15 mouse cellular contexts compared by ENCODE assay signal in the genomic region with DNA sequence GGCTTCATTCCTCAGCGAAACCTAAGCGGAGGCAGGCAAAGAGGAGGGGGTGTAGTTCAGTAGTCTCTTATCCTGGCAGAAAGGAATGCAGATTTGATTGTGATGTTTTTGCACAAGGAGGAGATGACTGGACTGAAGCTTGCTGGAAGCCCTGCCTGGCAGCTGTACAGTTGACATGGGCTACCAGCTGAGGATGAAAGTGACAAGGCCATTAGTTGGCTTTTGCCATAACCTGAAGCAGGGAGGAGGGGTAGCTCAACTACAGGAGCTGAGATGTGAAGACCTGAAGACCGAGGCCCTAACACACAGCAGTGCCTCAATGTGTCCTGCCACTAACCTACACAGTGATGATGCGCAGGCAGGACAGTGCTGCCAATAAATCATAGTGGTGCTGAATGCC.
"Had no signal": no experiment of that assay in that cellular context is flagged by ENCODE, and none has a peak within 500 bp of the region (broad histone marks: within the 10 kb centered on the region; RNA-seq: fewer than 3 reads in every experiment).

No protein-coding gene starts in this region.

- H3K27ac ChIP-seq: lung, embryonic 15.5 days; macrophage; midbrain, embryonic 13.5 days; midbrain, embryonic 15.5 days; neural tube, embryonic 12.5 days; stomach, embryonic 15.5 days; stomach, postnatal 0 days had no signal

- H3K27me3 ChIP-seq: lung, embryonic 15.5 days; midbrain, embryonic 13.5 days; midbrain, embryonic 15.5 days; neural tube, embryonic 12.5 days; stomach, embryonic 15.5 days had no signal

- H3K9me3 ChIP-seq: lung, embryonic 15.5 days; midbrain, embryonic 15.5 days; neural tube, embryonic 12.5 days; stomach, embryonic 15.5 days had no signal

- H3K4me3 ChIP-seq: lung, embryonic 15.5 days; midbrain, embryonic 13.5 days; midbrain, embryonic 15.5 days; neural tube, embryonic 12.5 days; stomach, embryonic 15.5 days had no signal

- H3K36me3 ChIP-seq: lung, embryonic 15.5 days; midbrain, embryonic 13.5 days; midbrain, embryonic 15.5 days; neural tube, embryonic 12.5 days; stomach, embryonic 15.5 days had no signal

- DNase-seq: liver, postnatal 0 days; lung, adult 2 months; lung, postnatal 14 days; lung, postnatal 36 days; right cerebral cortex, postnatal 14 days; thymus, adult 2 months; thymus, postnatal 25 days; thymus, postnatal 4 days had no signal

- H3K4me1 ChIP-seq: lung, embryonic 15.5 days; midbrain, embryonic 13.5 days; midbrain, embryonic 15.5 days; neural tube, embryonic 12.5 days; stomach, embryonic 15.5 days had no signal
